In the genomic region with DNA sequence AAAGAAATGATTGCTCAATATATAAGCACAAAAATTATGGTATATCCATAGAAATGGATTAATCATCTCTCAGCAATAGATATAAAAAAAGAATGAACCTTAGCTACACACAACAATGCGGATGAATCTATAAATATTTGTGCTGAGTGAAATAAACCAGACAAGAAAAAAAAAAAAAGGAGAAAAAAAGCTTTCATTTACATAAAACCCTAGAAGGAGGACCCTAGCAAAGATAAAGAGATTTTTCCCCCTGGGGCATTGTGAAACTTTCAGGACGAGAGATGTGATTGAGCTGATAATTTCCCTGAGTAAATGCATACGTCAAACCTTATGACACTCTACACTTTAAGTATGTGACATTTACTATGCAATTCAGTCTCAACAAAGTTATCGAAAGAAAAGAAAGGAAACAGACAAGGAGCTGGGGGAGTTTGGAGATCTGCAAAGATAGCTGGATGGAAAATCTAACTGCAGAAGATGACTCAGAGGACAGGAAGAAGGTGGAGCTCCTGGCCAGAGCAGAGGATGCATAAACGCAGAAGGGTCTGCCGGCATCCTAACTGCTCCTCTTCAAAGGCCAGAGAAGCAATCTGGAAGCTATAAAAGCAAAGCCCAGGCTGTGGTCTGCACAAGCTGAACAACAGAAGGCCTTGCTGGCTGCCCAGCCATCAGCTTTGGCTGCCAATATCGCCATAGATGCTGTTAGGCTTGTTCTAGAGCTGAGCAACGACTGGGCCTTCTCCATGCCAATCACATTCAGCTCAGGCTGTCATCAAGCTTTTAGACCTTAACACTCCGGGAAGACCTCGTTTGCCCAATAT, we compare ENCODE assay signal across 14 mouse cellular contexts.
DNase-seq lines count a peak whose midpoint lies in the region; ATAC-seq and TF ChIP-seq lines count a peak whose summit lies in the region.
"Had no signal": no experiment of that assay in that cellular context is flagged by ENCODE, and none has a peak within 500 bp of the region (broad histone marks: within the 10 kb centered on the region; RNA-seq: fewer than 3 reads in every experiment).

No protein-coding gene starts in this region.

- H3K27me3 ChIP-seq in heart, embryonic 12.5 days (replicated peaks) = no peaks in the 10 kb centered on the region
- no peaks in the 10 kb centered on the region for H3K27me3 ChIP-seq in myocyte (ENCODE audit: control insufficient read depth, insufficient read depth, insufficient read length)
- H3K27me3 ChIP-seq in midbrain, embryonic 15.5 days (replicated peaks) = no peaks in the 10 kb centered on the region
- H3K27me3 ChIP-seq: embryonic facial prominence, embryonic 13.5 days had no signal

- H3K4me2 ChIP-seq in heart, embryonic 12.5 days = no peak overlapping the region
- H3K4me2 ChIP-seq in myocyte (ENCODE audit: low read depth) = peak overlapping the region; percentile 57
- H3K4me2 ChIP-seq in midbrain, embryonic 15.5 days = no peak overlapping the region
- H3K4me2 ChIP-seq: embryonic facial prominence, embryonic 13.5 days; midbrain, embryonic 12.5 days had no signal

- no peak overlapping the region for H3K9ac ChIP-seq in heart, embryonic 12.5 days
- no peak overlapping the region for H3K9ac ChIP-seq in midbrain, embryonic 15.5 days
- H3K9ac ChIP-seq: embryonic facial prominence, embryonic 13.5 days; midbrain, embryonic 12.5 days had no signal

- no peak overlapping the region for H3K4me3 ChIP-seq in heart, embryonic 12.5 days
- H3K4me3 ChIP-seq in myocyte = no peak overlapping the region
- no peak overlapping the region for H3K4me3 ChIP-seq in midbrain, embryonic 15.5 days
- H3K4me3 ChIP-seq: embryonic facial prominence, embryonic 13.5 days; midbrain, embryonic 12.5 days had no signal

- no peak for DNase-seq in heart, adult 8-10 months (ENCODE audit: low spot score)
- DNase-seq in CD4-positive helper T cell, adult 2 months (ENCODE audit: low read depth, low spot score) = peak; percentile 86
- DNase-seq in left cerebral cortex, postnatal 14 days (ENCODE audit: low spot score in 2 of 2) = no peak
- DNase-seq in embryo, embryonic 10 days (ENCODE audit: low spot score) = no peak
- DNase-seq: adrenal gland, adult 2 months; heart, postnatal 10 days; kidney, adult 9 months; lung, adult 2 months had no signal

- WGBS in heart, embryonic 12.5 days = 47% methylated on average over 10 of the region's 10 CpGs
- 77% methylated on average over 10 of the region's 10 CpGs for WGBS in midbrain, embryonic 15.5 days

- no peaks in the 10 kb centered on the region for H3K36me3 ChIP-seq in heart, embryonic 12.5 days
- no peaks in the 10 kb centered on the region for H3K36me3 ChIP-seq in myocyte (ENCODE audit: control insufficient read depth, insufficient read depth)
- H3K36me3 ChIP-seq in midbrain, embryonic 15.5 days (replicated peaks) = no peaks in the 10 kb centered on the region
- H3K36me3 ChIP-seq: embryonic facial prominence, embryonic 13.5 days; midbrain, embryonic 12.5 days had no signal

- intact Hi-C loops in left cerebral cortex, postnatal 14 days (cut with DNase I) = loop anchor here (10.0 kb wide), 2 partner anchors 239 to 669 kb away; no protein-coding TSS in a partner anchor

- no peak overlapping the region for H3K27ac ChIP-seq in heart, embryonic 12.5 days (ENCODE audit: poor library complexity, severe bottlenecking)
- no peak overlapping the region for H3K27ac ChIP-seq in midbrain, embryonic 15.5 days
- H3K27ac ChIP-seq: embryonic facial prominence, embryonic 13.5 days; midbrain, embryonic 12.5 days had no signal

- 0 out of 2 replicates have a peak, but pooled peaks have one; percentile 37 for ATAC-seq in heart, embryonic 12.5 days (ENCODE audit: insufficient number of reproducible peaks, low FRiP score)
- ATAC-seq in common myeloid progenitor, adult 5-6 weeks (replicated peaks; ENCODE audit: low read depth, poor library complexity, severe bottlenecking) = peak; percentile 65
- no peak for ATAC-seq in midbrain, embryonic 15.5 days (replicated peaks)

- no peak overlapping the region for H3ac ChIP-seq in myocyte (ENCODE audit: control insufficient read depth, insufficient read length)

- H3K4me1 ChIP-seq in heart, embryonic 12.5 days (replicated peaks) = peaks cover 23% of the 10 kb centered on the region
- peaks cover 8% of the 10 kb centered on the region; the same call in 1 of the 2 replicates for H3K4me1 ChIP-seq in midbrain, embryonic 15.5 days
- H3K4me1 ChIP-seq: midbrain, embryonic 12.5 days had no signal

- no peak for TF ChIP-seq POLR2A in myocyte (IDR thresholded peaks at IDR 0.05; ENCODE audit: insufficient read length, low read depth)

- no peaks in the 10 kb centered on the region for H3K9me3 ChIP-seq in heart, embryonic 12.5 days (replicated peaks)
- no peaks in the 10 kb centered on the region for H3K9me3 ChIP-seq in midbrain, embryonic 15.5 days
- H3K9me3 ChIP-seq: embryonic facial prominence, embryonic 13.5 days; midbrain, embryonic 12.5 days had no signal

- H3K79me2 ChIP-seq in myocyte (ENCODE audit: control insufficient read depth, insufficient read depth) = no peaks in the 10 kb centered on the region

TF ChIP-seq in myocyte, 11 proteins besides CTCF, POLR2A, EP300 and RAD21:
- TF ChIP-seq E2F4 (IDR thresholded peaks at IDR 0.05; ENCODE audit: insufficient read depth) (no peak), POLR2AphosphoS2 (IDR thresholded peaks at IDR 0.05; ENCODE audit: insufficient read length, low read depth) (no peak), REST (IDR thresholded peaks at IDR 0.05; ENCODE audit: insufficient read depth, insufficient read length) (no peak), MYOD1 (IDR thresholded peaks at IDR 0.05; ENCODE audit: control insufficient read depth in 1 of 3, insufficient read length in 2 of 3, low read depth in 2 of 3) (no peak), MYOG (IDR thresholded peaks at IDR 0.05; ENCODE audit: control insufficient read depth in 1 of 3, insufficient read depth in 1 of 3, insufficient read length in 2 of 3, low read depth in 2 of 3) (no peak), SRF (IDR thresholded peaks at IDR 0.05; ENCODE audit: control insufficient read depth, insufficient read length, low read depth) (no peak)
